In the genomic region with DNA sequence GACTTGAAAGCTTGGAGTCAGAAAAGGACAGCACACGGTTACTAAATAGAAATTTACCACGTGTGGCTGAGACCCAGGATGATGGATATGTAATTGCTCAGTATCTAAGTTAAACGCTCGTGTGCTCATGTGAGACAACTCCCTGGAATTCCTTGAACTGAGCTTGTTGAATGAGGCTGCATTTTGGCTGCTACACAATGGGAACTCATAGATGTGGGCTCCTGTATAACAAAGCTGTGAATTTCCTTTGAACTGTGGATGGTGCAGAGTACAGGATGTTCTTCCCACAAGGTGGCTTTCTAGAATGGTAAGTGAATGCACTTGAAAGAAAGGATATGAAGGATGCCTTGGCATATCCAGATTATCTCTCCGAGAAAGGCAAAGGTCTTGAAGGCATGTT, we compare ENCODE assay signal across 16 mouse cellular contexts.
"Had no signal": no experiment of that assay in that cellular context is flagged by ENCODE, and none has a peak within 500 bp of the region (broad histone marks: within the 10 kb centered on the region; RNA-seq: fewer than 3 reads in every experiment).

No protein-coding gene starts in this region.

- H3K27ac ChIP-seq: layer of hippocampus, adult 2 months; limb, embryonic 12.5 days; liver, embryonic 13.5 days; lung, embryonic 15.5 days; macrophage; neural tube, embryonic 12.5 days had no signal

- ATAC-seq: liver, postnatal 0 days had no signal

- H3K9me3 ChIP-seq: limb, embryonic 12.5 days; liver, embryonic 13.5 days; lung, embryonic 15.5 days; megakaryocyte, embryonic 14.5 days; neural tube, embryonic 12.5 days had no signal

- H3K4me2 ChIP-seq: limb, embryonic 12.5 days; liver, embryonic 13.5 days; lung, embryonic 15.5 days; neural tube, embryonic 12.5 days had no signal

- H3K36me3 ChIP-seq: limb, embryonic 12.5 days; liver, embryonic 13.5 days; lung, embryonic 15.5 days; neural tube, embryonic 12.5 days had no signal

- H3K4me1 ChIP-seq: limb, embryonic 12.5 days; liver, embryonic 13.5 days; lung, embryonic 15.5 days; megakaryocyte, embryonic 14.5 days; neural tube, embryonic 12.5 days had no signal

- H3K4me3 ChIP-seq: layer of hippocampus, adult 2 months; limb, embryonic 12.5 days; liver, embryonic 13.5 days; lung, embryonic 15.5 days; megakaryocyte, embryonic 14.5 days; neural tube, embryonic 12.5 days had no signal

- DNase-seq: kidney, postnatal 10 days; kidney, postnatal 4 days; liver; liver, embryonic 13.5 days; liver, postnatal 0 days; lung, postnatal 14 days; midbrain, embryonic 14.5 days; right cerebral cortex, postnatal 25 days; thymus, adult 18-20 months; thymus, postnatal 14 days had no signal

- H3K27me3 ChIP-seq: limb, embryonic 12.5 days; liver, embryonic 13.5 days; lung, embryonic 15.5 days; megakaryocyte, embryonic 14.5 days; neural tube, embryonic 12.5 days had no signal

- H3K9ac ChIP-seq: limb, embryonic 12.5 days; liver, embryonic 13.5 days; liver, postnatal 0 days; lung, embryonic 15.5 days; neural tube, embryonic 12.5 days had no signal
